Mouse (Mus musculus): ENCODE results near the gene Fam83c.
A peak's percentile ranks its signal among the peaks of the same experiment; 100 is the strongest.
"Not testable (repeated sequence)": the region's sequence is repeated elsewhere in the genome, so short reads cannot be mapped to it uniquely, and the experiment has no call there.

Gene Fam83c

DNA sequence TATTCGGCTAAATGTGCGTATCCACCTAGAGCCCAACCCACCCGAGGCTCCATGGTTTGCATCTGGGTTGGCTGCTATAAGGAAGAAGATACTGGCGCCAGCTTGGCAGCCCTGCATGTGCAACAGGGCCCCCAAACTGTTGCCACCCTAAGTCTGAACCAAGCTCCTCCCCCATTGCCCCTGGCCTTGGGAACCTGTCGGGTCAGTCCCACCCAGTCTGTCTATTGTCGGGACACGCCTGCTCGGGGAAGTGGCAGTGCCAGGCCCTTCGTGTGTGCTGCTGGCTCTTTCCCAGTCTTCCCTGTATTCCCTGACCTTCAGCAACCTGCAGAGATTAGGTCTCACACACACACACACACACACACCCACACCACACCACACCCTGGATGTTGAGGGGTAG, at the start of gene Fam83c:
Gene Fam83c, minus strand, starts transcription at position 123 of the 400 bp plus-strand sequence.
- no peak for DNase-seq (ENCODE audit: low read depth, low spot score)

DNA sequence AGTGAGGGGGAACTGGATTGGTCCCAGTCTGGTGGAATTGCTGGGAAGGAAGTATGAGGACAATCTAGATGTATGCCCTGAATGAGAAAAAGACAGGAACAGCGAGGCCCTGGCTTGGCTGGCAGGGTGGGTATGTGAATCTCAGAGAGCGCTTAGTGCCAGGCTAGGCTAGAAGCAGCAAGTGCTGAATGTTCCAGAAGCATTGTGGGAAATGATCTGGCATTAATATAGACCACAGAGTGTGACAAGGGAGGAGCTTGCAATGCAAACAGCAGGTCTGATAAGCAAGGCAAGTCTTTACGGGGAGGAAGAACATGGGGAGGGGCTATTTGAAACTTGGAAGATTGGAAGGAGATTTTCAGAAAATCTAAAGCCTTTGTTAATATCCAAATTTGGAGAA, 47.4 kb upstream of the Fam83c start:
- no peak for DNase-seq (ENCODE audit: low read depth, low spot score)

DNA sequence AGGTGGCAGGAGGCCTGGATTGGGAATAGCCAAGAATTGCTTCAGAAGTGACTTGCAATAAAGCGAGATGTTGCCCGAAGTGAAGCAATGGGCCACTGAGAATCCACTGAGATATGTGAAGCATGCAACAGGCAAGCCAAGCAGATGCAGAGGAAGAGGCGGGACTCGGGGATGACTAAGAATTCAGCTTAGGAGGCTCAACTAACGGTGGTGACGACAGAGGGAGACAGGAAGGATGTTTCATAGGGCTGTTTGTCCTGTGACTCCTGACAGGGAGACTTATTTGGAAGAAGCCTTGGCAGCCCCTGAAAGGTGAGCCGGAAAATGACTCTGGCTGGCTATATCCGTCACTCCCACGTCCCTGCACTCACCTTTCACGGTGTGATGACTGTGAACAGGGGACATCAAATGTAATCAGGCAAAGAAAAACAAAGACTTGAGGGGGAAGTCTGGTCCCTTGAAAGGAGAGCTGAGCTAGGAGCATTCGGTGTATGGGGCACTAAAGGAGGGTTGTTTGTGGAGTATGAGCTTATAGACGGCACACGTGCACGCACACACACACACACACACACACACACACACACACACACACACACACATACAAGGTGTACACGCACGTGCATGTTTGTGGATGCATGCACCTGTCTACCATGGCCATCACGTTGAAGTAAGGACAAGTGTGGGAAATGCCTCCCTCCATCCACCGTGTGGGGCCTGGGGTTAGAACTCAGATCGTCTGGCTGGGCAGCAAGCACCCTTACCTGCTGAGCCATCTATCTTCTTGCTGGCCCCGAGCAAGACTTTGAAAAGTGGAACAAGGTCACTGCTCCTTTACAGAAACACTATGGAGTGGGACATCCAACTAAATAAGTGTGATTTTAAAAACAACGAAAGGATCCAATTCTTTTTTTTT, 44.6 kb upstream of the Fam83c start:
- DNase-seq (ENCODE audit: low read depth, low spot score): peak; percentile 18

DNA sequence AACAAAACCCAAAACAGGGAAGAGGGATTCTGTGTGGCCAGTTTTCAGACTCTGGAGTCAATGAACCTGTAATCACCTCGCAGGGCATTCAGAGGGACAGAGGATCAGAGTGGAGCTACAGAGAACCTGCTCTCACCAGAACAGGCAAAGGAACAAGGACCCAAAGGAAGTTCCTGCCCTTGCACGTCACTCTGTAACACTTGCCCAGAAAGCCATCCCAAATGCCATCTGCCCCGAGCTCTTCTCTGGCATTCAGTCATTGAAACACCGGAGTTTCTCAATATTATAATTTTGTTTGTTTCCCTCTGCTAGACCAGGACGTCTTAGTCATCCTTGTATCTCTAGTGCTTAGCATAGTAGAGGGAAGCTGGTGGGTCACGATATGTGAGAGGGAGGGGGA, 39.0 kb upstream of the Fam83c start:
- DNase-seq (ENCODE audit: low read depth, low spot score): no peak

DNA sequence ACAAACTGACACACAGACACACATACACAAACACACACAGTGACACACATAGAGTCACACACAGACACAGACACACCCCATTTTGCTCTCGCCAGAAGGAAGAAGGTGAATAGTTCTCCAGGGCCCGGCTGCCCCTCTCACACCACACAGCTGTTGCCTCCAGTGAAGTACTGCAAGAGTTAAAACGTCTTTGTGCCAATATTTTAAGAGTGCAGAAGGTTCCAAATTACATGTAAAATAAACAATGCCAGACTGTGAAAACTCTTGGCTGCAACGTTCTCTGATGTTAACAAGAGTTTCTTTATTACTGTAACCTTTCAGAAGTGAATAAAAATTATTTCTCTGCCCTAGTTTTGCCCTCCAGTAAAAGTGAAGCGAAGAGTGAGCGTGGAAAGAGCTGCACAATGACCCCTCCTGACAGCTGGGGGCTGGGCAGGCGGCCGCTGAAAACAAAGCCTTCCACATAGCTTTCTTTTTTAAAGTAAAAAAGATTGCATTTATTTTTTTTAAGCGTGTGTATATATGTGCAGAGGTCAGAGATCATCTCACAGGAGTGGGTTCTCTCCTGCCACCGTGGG, 38.4 kb upstream of the Fam83c start:
- DNase-seq (ENCODE audit: low read depth, low spot score): no peak

DNA sequence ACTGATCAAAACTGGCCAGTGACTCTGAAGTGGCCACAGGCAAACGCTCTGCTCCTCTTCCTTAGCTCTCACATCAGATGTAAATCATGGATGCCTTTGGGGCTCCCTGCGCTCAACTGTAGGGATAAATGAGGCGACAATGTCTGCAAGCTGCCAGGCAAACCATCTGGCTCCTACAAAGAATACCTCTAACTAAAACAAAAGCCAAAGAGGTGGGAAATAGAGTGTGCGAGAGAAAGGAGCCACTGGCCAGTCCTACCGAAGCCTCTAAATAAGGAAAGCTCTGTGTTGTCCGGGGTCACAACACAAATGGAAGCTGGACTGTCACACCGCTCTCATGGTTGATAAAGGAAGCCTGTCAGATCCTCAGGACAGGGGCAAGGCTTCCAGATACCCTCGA, 37.8 kb upstream of the Fam83c start:
- no peak for DNase-seq (ENCODE audit: low read depth, low spot score)

DNA sequence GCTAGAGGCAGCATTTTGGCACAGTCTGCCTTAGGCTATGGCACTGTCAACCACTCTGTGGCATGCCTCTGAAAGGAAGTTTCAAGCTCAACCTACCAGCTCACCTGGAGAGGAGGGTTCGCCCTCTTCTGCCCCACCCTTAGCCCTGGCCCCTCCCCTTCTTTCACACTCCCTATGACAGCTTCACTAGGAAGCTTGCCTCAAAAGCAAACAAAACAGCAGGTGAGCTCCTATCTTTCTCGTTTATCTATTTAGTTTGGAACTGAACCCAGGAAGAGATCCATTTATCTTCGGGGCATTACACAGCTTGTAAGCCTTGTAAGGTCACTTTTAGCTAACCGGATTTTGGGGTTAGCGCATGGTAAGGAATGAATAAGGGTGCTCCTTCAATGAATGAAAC, 35.1 kb upstream of the Fam83c start:
- no peak for DNase-seq (ENCODE audit: low read depth, low spot score)

DNA sequence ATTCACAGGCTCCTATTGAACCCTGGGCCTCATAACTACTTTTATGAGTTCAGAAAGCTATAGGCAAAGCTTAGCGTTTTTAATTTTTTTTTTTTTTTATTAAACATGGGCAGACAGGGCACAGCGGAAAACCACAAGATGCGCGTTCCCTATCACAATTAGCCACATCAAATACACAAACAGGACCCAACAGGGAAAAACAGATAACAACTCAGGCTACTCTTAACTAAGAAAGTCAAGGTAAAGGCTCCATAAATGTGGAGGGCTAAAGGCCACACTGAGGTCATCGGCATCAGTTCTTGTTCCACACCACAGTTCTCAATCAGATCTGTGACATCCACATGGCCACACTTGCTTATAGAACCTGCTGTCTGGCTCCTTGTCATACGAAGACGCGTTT, 33.7 kb upstream of the Fam83c start:
- no peak for DNase-seq (ENCODE audit: low read depth, low spot score)

DNA sequence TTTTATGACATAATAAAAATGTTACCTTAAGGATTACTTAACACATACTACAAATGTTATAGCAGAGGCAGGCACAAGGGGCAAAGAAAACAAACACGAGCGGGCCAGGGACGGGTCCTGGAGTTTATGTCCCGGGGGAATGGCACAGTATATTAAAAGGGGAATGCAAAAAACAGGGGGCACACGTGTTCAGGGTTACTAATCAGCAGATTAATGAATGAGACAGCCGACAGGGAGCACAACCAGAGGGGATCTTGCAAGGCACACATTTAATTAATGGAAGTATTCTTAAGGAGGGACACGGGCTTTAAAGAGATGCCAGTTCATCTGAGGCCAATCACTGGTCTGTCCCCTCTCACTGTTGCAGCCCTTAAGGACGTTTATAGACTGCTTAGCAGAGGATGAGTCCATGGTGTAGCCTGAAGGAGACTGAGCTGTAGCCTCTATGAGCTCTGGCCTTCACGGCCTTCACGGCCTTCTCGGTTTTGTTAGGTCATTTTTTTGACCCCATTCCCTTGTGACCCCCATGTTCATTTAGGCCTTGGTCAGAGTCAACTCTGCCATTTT, 28.7 kb upstream of the Fam83c start:
- DNase-seq (ENCODE audit: low read depth, low spot score): no peak

DNA sequence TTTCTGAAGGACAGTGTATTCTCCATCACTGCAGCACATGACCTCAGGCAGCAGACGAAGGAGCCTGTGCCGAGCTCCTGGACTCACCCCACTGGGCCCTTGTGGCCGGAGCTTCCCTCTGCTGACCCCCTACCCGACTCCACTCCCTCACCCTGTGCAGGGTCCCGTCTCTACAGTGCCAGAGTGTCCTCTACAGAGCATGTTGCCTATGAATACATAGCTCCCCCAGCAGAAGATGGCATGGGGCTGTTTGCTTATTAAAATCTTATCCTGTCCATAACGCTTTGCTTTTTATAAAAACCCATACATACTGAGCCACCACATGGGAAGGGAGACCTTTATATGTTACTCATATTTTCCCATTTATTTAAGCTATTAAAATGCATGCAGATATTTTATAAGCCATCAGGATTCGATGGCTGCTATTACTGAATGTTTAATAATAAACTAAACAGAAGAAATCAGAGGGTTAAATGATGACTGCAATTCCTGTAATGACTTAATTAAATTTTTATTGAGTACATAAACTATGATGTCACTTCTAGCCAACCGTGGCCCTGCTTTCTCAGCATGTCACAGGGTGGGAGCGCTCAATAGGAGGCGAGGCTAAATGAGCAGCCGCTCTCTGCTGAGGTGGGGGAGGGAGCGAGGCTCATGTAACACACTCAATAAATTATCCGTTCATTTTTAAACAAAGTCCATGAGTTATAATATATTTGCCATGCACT, 28.1 kb upstream of the Fam83c start:
- no peak for DNase-seq (ENCODE audit: low read depth, low spot score)

DNA sequence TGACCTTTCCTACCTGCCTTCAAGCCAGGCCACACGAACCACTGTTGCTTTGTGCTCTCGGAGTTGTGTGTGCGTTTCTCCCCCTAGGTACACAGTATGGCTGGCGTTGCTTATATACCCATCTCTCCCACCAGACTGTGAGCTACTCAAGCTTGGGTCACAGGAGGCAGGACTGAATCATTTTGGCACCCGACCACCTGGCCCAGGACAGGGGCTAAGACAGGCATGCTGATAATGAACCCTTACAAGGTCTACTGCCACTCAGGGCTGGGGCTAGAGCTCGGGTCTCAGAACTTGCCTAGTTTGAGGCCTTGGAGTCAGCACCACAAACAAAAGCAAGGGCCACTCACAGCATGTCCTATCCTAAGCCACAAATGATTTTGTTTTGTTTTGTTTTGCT, 26.9 kb upstream of the Fam83c start:
- DNase-seq (ENCODE audit: low read depth, low spot score): no peak

DNA sequence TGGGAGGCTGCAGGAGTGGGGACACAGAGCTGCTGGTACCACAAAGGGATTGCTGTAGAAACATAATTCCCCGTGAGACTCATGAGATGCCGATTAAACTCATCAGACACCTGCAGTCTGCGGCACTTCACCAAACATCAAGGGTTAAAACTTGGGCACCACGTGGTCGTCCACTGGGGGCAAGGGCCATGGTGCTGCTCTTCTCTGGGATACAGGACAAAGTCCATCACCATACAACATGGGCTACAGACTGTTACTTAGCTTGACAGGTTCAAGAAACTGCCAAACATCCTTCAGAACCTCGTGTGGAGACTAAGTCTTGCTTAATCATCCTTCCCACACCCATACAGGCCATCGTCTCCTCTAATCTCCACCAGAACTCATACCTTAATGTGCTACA, 25.4 kb upstream of the Fam83c start:
- no peak for DNase-seq (ENCODE audit: low read depth, low spot score)

DNA sequence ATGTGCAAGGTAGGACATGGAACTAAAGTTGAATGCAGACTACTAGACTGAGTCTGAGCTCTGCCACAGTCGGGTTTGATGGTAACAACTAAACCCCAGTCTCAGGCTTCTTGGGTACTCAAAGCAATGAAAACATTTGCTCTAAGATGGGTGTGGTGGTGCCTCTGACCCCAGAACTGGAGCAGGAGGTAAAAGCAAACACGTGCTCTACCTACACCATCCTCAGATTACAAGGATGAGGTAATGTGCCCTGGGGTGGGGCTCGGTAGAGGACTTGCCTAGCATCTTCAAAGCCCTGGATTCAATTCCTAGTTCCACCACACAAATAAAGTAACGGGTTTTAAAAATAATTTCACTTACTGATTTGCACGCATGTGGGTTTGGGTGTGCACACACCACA, 17.9 kb upstream of the Fam83c start:
- DNase-seq (ENCODE audit: low read depth, low spot score): no peak

DNA sequence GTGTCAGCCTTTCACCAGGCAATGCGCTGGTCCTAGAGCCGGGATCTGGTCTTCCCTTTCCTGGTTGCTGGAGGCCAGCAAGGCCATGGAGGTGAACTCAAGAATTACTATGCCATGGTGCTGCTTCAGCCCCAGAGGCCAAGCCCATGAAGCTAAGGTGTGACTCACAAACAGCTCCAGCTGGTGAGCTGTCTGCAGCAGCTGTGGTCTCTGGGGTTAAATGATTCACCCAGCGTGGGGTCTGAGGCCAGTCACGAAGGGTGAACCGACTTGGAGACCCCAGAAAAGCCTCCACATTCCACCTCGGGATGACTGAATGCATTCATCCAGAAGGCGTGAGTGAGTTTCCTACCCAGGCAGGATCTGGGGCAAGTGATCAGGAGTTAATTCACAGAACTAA, 15.5 kb upstream of the Fam83c start:
- no peak for DNase-seq (ENCODE audit: low read depth, low spot score)

DNA sequence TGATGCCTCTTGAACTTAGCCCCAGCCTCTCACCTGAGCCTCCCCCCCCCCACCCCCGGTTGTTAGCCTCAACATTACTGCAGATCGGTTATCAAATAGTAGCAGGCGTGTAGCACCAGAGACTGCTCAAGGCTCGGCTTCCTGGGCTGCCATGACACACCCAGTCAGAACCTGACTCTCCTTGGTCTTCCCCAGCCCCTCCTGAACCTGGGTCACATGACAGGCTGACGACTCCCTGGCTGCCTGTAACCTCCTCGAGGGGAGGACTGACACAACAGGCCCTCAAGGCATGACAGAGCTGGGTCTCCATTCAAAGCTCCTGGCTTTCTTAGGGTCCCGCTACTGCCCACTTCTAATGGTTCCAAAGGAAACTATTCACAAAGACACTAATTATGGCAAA, 14.8 kb upstream of the Fam83c start:
- DNase-seq (ENCODE audit: low read depth, low spot score): peak; percentile 58

DNA sequence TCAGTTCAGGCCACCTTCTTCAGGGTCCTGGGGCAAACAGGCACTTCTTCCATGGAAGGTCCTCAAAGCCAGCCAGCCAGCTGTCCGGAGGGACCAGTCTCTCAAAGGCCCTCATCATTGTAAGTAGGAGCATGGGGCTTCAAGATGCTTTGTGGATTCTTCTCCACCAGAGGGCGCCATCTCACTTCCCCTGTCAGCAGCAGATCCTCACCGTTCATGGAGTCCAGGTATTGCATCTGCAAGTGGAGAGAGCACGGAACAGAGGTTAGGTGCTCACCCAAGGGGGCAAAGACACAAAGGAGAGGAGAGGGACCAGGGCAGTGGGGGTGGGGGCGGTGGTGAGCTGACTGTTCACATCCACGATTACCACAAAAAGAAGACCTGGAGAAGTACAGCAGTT, 13.6 kb upstream of the Fam83c start:
- DNase-seq (ENCODE audit: low read depth, low spot score): peak; percentile 89

DNA sequence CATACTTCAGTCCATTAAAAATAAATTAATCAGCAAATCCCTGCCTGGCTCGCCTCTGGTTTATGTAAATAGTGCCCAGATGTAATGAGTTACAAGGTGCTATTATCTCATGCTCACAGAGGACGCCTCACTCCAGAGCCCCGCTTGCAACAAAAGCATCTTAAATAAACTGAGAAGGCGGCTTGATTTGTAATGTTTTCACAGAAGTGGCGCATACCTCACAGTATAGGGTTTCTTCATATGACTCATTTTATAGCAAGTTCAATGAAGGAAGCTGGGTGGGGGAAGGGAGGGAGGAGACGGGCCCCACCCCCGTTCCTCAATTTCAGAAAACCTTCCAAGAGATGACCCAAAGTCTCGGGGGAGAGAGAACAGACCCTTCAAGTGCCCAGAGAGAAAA, 12.3 kb upstream of the Fam83c start:
- DNase-seq (ENCODE audit: low read depth, low spot score): no peak

DNA sequence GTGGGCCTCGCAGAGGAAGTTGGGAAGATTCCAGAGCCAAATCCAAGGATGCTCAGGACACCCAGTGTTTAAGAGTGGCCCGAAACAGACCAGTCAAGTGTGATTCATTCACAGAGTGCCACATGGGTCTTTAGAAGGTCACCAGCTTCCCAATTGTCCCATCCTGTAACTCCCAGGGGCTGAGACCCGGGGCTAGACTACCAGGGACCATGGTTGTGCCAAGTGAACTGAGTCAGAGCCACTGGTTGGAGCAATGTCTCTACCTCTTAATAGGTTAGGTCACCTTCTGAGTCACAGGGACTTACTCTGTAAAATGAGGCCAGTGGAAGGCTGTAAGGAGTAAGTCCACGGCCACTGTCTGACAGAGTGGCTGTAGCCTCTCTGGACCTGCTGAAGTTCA, 4.3 kb upstream of the Fam83c start:
- no peak for DNase-seq (ENCODE audit: low read depth, low spot score)

DNA sequence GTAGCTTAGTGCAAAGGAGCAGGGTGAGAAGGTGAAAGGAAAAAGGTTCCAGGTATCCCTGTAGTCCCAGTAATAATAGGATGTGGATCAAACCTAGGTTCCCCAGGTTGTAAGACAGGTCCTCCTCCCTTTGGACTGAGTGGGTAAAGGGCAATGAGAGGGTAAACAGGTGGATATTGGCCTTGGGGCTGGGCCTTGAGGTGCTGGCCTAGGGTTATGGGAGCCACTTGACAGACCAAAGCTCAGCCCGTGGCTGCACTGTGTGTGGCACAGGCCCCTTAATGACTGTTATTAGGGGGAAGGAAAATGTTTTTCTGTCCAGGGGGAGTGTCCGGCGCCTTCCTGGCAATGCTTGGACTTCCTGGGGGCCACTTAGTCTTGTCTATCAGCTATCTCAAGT, 3.3 kb upstream of the Fam83c start:
- DNase-seq (ENCODE audit: low read depth, low spot score): no peak

DNA sequence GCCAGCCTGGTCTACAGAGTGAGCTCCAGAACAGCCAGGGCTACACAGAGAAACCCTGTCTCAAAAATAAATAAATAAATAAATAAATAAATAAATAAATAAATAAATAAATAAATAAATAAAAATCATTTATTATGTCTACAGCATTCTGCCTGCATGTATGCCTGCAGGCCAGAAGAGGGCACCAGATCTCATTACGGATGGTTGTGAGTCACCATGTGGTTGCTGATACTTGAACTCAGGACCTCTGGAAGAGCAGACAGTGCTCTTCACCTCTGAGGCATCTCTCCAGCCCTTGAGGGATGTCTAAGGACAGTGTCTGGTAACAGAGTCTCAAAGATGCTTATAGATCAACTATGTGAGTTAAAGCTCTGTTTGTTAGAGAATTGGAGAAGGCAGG, 2.6 kb downstream of the Fam83c start:
- DNase-seq (ENCODE audit: low read depth, low spot score): not testable (repeated sequence)

DNA sequence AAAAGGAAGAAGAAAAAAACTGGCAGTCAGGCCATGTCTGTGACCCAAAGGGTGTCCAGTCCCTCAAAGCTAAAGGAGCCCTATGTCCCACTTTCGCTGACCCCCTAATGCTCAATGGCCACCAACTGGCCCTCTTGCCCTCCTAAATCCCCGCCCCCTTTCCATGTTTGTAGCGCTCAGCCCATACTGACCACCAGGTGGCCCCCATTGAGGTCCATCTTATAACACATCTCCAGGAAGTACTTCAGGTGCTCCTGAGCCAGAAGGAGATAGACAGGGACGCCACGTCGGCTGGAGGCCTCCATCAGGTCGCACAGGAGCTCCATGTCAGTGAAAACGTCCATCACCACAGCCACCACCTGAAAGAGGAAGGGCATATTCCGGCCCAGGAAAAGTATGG, 3.4 kb downstream of the Fam83c start:
- peak; percentile 33 for DNase-seq (ENCODE audit: low read depth, low spot score)

DNA sequence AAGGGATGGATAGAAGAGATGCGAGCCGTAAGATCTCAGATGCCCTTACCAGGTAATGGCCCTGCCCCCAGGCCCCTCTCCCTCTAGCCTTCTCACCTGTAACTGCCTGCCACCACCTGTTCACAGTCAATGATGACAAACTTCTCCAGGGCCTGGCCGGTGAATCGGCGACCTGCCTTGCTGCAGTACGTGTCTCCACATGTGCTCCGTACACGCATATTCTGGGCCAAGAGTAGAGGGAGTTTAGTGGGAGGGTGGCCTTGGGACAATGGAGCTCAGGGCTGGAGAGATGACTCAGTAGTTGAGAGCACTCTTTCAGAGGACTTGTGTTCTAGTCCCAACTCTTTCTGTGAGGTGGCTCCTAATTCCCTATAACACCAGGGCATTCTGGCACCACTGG, 3.8 kb downstream of the Fam83c start:
- DNase-seq (ENCODE audit: low read depth, low spot score): no peak

All from ZHBTc4 (cell line).